Mouse (Mus musculus) forebrain, postnatal 0 days (tissue): ENCODE measurements at regions not wholly inside any gene's neighbourhood (a gene's known extent, or its start where the extent isn't known, plus 50 kb on each side); places are given as distances from the start of the nearest gene placed in this dataset.

ENCODE experiments used
- ATAC-seq: fragments of 200-750 bp; cut with Nextera tagmentation; 2 replicates; pipeline ENCODE4 v1.8.0; 2017; ENCODE audit warnings: mild to moderate bottlenecking, moderate library complexity
- DNase-seq: peaks from one replicate; pipeline ENCODE4 v3.0.0-alpha.2; 2015
- H3K27ac ChIP-seq: fragments of 300-500 bp; sonication (generic); 2 replicates; pipeline ENCODE4 v1.5.1; 2014; ENCODE audit warnings: low read depth, mild to moderate bottlenecking, antibody characterized with exemption, low read length, moderate library complexity, mixed read lengths
- H3K27me3 ChIP-seq: fragments of 300-500 bp; sonication (generic); 2 replicates; pipeline ENCODE4 v1.6.1; 2014; ENCODE audit warnings: mild to moderate bottlenecking, low read length, mixed read lengths; ENCODE audit not compliant: insufficient read depth
- H3K36me3 ChIP-seq: fragments of 300-500 bp; sonication (generic); 2 replicates; pipeline ENCODE4 v1.6.1; 2014; ENCODE audit warnings: mild to moderate bottlenecking, moderate library complexity; ENCODE audit not compliant: insufficient read depth
- H3K4me1 ChIP-seq: fragments of 300-500 bp; sonication (generic); 2 replicates; pipeline ENCODE4 v1.6.1; 2014; ENCODE audit warnings: antibody characterized with exemption; ENCODE audit not compliant: insufficient read depth
- H3K4me2 ChIP-seq: fragments of 300-500 bp; sonication (generic); 2 replicates; pipeline ENCODE4 v1.6.1; 2014; ENCODE audit warnings: low read depth, mild to moderate bottlenecking, moderate library complexity
- H3K4me3 ChIP-seq: fragments of 300-500 bp; sonication (generic); 2 replicates; pipeline ENCODE4 v1.5.1; 2014; ENCODE audit warnings: low read depth, low read length, mixed read lengths
- H3K9ac ChIP-seq: fragments of 300-500 bp; sonication (generic); 2 replicates; pipeline ENCODE4 v1.6.1; 2014; ENCODE audit warnings: mild to moderate bottlenecking
- H3K9me3 ChIP-seq: fragments of 300-500 bp; sonication (generic); 2 replicates; pipeline ENCODE4 v1.6.1; 2016; ENCODE audit warnings: low read length
- CTCF ChIP-seq: sonication (generic); IDR thresholded peaks from 2 replicates; pipeline ENCODE4 v1.5.1; 2016; ENCODE audit warnings: antibody characterized with exemption, control low read depth, low read depth
- WGBS: fragments of 180-500 bp; shearing (Covaris S2); extraction: QIAGEN DNeasy Blood & Tissue Kit; methylation state at CpG from one replicate; pipeline ENCODE4 v1.1.7; 2014; 5-methylcytosine and 5-hydroxymethylcytosine counted together

- DNase-seq (no peak), ATAC-seq (no peak)
- no peaks in the 10 kb centered on the region for H3K27me3 ChIP-seq
- H3K4me1 ChIP-seq: peaks cover 4% of the 10 kb centered on the region
- TF ChIP-seq CTCF: no peak
- no peak overlapping the region for H3K9ac ChIP-seq
- no peaks in the 10 kb centered on the region for H3K36me3 ChIP-seq
- no peak overlapping the region for H3K4me2 ChIP-seq
- WGBS: 79% methylated on average over 7 of the region's 7 CpGs
- H3K9me3 ChIP-seq: no peaks in the 10 kb centered on the region
- no peak overlapping the region for H3K27ac ChIP-seq
- H3K4me3 ChIP-seq: no peak overlapping the region
Measured at GRCm38 (mm10) chr1:168545072-168545780, 113.2 kb upstream of the Pbx1 start.

GRCm38 (mm10) chr1:168541231-168541630, 109.2 kb upstream of the Pbx1 start:
- Histone ChIP-seq H3K9ac (no peak overlapping the region), H3K36me3 (no peaks in the 10 kb centered on the region), H3K9me3 (no peaks in the 10 kb centered on the region), H3K4me2 (no peak overlapping the region), H3K4me3 (no peak overlapping the region), H3K27ac (no peak overlapping the region), H3K4me1 (no peaks in the 10 kb centered on the region), H3K27me3 (no peaks in the 10 kb centered on the region)
- no peak for TF ChIP-seq CTCF
- ATAC-seq (no peak), DNase-seq (no peak)
- 79% methylated on average over 2 of the region's 2 CpGs for WGBS

- H3K27me3 ChIP-seq: no peaks in the 10 kb centered on the region
- no peak for ATAC-seq
- no peak overlapping the region for H3K9ac ChIP-seq
- no peaks in the 10 kb centered on the region for H3K4me1 ChIP-seq
- H3K4me2 ChIP-seq: no peak overlapping the region
- no peak for TF ChIP-seq CTCF
- no peaks in the 10 kb centered on the region for H3K9me3 ChIP-seq
- 60% methylated on average over 6 of the region's 6 CpGs for WGBS
- H3K36me3 ChIP-seq: no peaks in the 10 kb centered on the region
- H3K4me3 ChIP-seq: no peak overlapping the region
- DNase-seq: no peak
- H3K27ac ChIP-seq: no peak overlapping the region
Measured at GRCm38 (mm10) chr1:168518087-168518486, 86.0 kb upstream of the Pbx1 start.

GRCm38 (mm10) chr1:168506326-168506725, 74.3 kb upstream of the Pbx1 start:
- no peak overlapping the region for H3K27ac ChIP-seq
- H3K4me3 ChIP-seq: no peak overlapping the region
- no peaks in the 10 kb centered on the region for H3K9me3 ChIP-seq
- H3K4me2 ChIP-seq: no peak overlapping the region
- TF ChIP-seq CTCF: no peak
- 69% methylated on average over 1 of the region's 1 CpGs for WGBS
- no peak for DNase-seq
- H3K4me1 ChIP-seq: no peaks in the 10 kb centered on the region
- no peaks in the 10 kb centered on the region for H3K36me3 ChIP-seq
- H3K27me3 ChIP-seq: no peaks in the 10 kb centered on the region
- no peak overlapping the region for H3K9ac ChIP-seq
- no peak for ATAC-seq

GRCm38 (mm10) chr1:168504773-168505172, 72.7 kb upstream of the Pbx1 start:
- WGBS: 73% methylated on average over 9 of the region's 9 CpGs
- DNase-seq: no peak
- Histone ChIP-seq H3K4me1 (no peaks in the 10 kb centered on the region), H3K27me3 (no peaks in the 10 kb centered on the region), H3K36me3 (no peaks in the 10 kb centered on the region), H3K4me3 (no peak overlapping the region), H3K9me3 (no peaks in the 10 kb centered on the region), H3K27ac (no peak overlapping the region), H3K9ac (no peak overlapping the region), H3K4me2 (no peak overlapping the region)
- no peak for ATAC-seq
- TF ChIP-seq CTCF: no peak

- Histone ChIP-seq H3K9ac (no peak overlapping the region), H3K4me1 (no peaks in the 10 kb centered on the region), H3K36me3 (no peaks in the 10 kb centered on the region), H3K27me3 (no peaks in the 10 kb centered on the region), H3K4me2 (no peak overlapping the region), H3K4me3 (no peak overlapping the region), H3K9me3 (no peaks in the 10 kb centered on the region), H3K27ac (no peak overlapping the region)
- DNase-seq (no peak), ATAC-seq (no peak)
- WGBS: 23% methylated on average over 7 of the region's 7 CpGs
- no peak for TF ChIP-seq CTCF
Measured at GRCm38 (mm10) chr1:168502266-168502665, 70.2 kb upstream of the Pbx1 start.

- ATAC-seq: no peak
- 21% methylated on average over 4 of the region's 4 CpGs for WGBS
Measured at GRCm38 (mm10) chr1:168501375-168502169, 69.5 kb upstream of the Pbx1 start.

More at GRCm38 (mm10) chr1:168501375-168502169, 69.5 kb upstream of the Pbx1 start:
- no peak overlapping the region for H3K27ac ChIP-seq
- H3K27me3 ChIP-seq: no peaks in the 10 kb centered on the region
- H3K4me2 ChIP-seq: no peak overlapping the region
- no peak for TF ChIP-seq CTCF
- no peak overlapping the region for H3K9ac ChIP-seq
- no peak for DNase-seq
- no peak overlapping the region for H3K4me3 ChIP-seq
- no peaks in the 10 kb centered on the region for H3K36me3 ChIP-seq
- no peaks in the 10 kb centered on the region for H3K4me1 ChIP-seq
- no peaks in the 10 kb centered on the region for H3K9me3 ChIP-seq
